Mouse (Mus musculus): ENCODE measurements around the gene Arhgdib. TPM values are rescaled to one million over a fixed set of nuclear protein-coding genes. Genes with fewer than 3 reads are reported as not detected.
"Not testable (repeated sequence)": the region's sequence is repeated elsewhere in the genome, so short reads cannot be mapped to it uniquely, and the experiment has no call there.

Arhgdib gene
- polyA plus RNA-seq, 1 experiment, result 25.7 TPM

DNA sequence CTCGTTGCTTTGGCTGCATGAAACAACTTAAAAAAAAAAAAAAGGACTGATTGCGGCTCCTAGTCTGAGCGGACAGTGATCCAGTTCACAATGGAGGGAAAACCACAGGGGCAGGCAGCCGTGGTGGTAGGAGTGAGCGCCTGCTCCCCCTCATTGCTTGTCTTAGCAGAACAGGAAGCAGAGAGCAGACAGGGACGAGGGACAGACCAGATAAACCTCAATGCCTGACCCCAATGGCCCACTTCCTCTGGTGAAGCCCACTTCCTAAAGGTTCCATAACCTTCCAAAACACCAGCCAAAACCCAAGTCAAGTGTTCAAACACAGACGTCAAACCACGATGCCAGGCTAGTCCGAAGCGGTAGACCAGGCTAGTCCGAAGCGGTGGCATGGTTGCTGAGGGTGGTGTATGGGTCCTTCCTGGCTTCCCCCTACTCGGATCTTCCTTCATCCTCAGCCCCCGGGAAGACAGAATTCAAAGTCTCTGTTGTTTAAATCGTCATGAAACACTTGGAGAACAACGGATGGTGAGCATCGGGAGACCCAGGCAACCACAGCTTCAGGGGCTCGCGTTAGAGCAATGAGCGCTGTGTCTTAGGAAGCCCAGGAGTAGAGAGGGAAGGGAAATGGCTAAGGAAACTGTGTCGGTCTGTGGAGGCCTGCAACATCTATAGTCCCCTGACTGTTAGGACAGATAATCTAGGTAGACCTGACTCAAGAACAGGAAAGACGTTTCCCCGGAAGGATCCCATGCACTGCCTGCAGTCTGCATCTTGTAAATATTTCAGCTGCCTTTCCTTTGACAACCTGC is 37.8 kb upstream of the Arhgdib start:
- Histone ChIP-seq H3K27ac (ENCODE audit: insufficient read depth, low read length) (no peak overlapping the region), H3K4me3 (ENCODE audit: insufficient read depth, low read length) (no peak overlapping the region), H3K4me1 (ENCODE audit: control insufficient read depth, insufficient read depth, low read length) (no peaks in the 10 kb centered on the region)
- TF ChIP-seq CTCF (IDR thresholded peaks at IDR 0.05; ENCODE audit: extremely low read depth, insufficient read depth, low read length) (no peak), POLR2A (IDR thresholded peaks at IDR 0.05; ENCODE audit: extremely low read depth, insufficient read depth, low read length) (no peak)

DNA sequence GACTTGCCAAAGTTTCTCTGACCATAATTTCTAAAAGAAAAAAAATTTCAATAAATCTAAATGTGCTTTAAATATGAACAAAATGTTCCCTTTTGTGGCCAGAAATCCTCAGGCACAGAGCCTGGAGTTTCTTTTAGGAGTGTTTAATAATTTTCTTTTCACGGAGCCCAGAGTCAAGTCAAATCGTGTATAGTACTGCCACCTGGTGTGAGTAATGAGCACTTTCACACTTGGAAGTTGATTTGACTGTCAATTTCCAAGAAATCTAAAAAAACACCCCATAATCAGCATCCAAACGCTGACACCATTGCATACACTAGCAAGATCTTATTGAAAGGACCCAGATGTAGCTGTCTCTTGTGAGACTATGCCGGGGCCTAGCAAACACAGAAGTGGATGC is 27.2 kb upstream of the Arhgdib start:
- TF ChIP-seq CTCF (IDR thresholded peaks at IDR 0.05; ENCODE audit: extremely low read depth, insufficient read depth, low read length), result peak; percentile 35; the same call in 1 of the 2 replicates
- not testable (repeated sequence) for H3K4me1 ChIP-seq (ENCODE audit: control insufficient read depth, insufficient read depth, low read length); H3K4me3 ChIP-seq (ENCODE audit: insufficient read depth, low read length); H3K27ac ChIP-seq (ENCODE audit: insufficient read depth, low read length)

DNA sequence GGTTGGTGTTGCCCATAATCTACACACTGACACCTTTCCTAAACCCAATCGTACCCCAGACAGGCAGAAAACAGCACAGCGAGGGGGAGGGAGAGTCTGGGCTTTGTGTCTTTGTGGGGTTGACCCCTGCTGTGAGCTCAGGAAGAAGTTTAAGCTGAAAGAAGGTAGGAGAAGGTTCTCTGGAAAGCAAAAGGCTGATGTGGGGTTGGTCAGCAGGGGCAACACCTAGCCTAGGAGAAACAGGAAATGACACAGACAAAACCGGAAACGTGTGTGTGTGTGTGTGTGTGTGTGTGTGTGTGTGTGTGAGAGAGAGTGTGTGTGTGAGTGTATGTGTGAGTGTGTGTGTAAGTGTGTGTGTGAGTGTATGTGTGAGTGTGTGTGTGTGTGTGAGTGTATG is 25.8 kb upstream of the Arhgdib start:
- H3K27ac ChIP-seq (ENCODE audit: insufficient read depth, low read length), result no peak overlapping the region
- no peak overlapping the region for H3K4me3 ChIP-seq (ENCODE audit: insufficient read depth, low read length)
- TF ChIP-seq POLR2A (IDR thresholded peaks at IDR 0.05; ENCODE audit: extremely low read depth, insufficient read depth, low read length), result no peak
- peaks cover 4% of the 10 kb centered on the region; the same call in 1 of the 2 replicates for H3K4me1 ChIP-seq (ENCODE audit: control insufficient read depth, insufficient read depth, low read length)

DNA sequence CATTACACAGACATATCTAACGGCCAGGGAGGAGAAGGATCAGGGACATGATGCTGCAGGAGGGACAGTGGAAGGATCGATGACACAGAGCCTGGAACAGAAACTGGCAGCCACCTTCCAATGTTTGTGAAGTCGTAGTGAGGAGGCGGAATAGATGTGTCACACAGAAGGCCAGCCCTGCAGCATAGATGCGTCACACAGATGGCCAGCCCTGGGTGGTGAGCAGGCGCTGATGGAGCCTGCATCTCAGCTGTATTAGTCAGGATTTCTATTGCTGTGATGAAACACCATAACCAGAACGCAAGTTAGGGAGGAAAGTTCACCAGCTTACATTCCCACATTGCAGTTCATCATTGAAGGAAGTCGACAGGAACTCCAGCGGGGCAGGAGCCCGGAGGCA is 24.2 kb upstream of the Arhgdib start:
- H3K4me3 ChIP-seq (ENCODE audit: insufficient read depth, low read length), result no peak overlapping the region
- TF ChIP-seq POLR2A (IDR thresholded peaks at IDR 0.05; ENCODE audit: extremely low read depth, insufficient read depth, low read length) (no peak), CTCF (IDR thresholded peaks at IDR 0.05; ENCODE audit: extremely low read depth, insufficient read depth, low read length) (no peak)
- no peak overlapping the region for H3K27ac ChIP-seq (ENCODE audit: insufficient read depth, low read length)
- H3K4me1 ChIP-seq (ENCODE audit: control insufficient read depth, insufficient read depth, low read length), result peaks cover 4% of the 10 kb centered on the region; the same call in 1 of the 2 replicates

DNA sequence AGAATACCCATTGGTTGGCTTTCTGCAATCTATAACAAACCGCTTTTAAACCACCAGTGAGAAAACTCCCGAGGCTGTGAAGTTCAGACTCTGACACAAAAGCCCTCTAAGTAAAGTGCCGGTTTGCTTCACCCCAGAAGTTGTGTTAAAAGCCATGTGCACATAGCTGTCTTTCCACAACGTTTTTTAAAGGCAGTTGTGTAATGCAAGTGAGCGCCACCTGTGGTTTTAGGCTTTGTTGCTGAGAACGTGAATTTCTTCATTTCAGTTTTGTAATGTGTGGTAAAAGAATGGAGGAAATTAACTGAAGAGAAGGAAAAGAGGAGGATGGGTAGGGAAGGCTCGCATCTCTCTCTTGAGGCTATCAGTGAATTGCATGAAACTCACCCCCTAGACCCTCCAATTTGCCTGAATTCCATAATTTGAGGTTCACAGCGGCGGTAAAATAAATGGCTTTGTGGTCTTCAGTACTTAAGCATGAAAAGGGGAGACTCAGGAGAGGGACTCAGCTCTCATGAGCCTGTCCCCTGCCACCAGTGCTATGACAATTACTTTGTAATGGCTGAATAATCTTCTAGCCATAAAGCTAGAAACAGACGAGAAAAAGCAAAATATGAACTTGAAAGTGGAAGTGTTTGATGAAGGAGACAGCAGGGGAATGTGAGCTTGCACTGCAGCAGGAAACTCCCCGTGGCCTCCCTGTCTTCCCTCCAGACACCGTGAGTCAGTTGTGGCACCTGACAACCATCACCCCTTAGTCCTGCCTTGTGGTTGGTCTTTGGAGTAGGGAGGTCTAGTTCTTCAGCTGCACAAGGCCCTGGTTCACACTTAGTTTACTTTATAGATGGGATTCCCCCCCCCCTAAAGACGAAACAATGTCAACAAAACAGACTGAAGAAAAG is 23.2 kb upstream of the Arhgdib start:
- Histone ChIP-seq H3K27ac (ENCODE audit: insufficient read depth, low read length) (no peak overlapping the region), H3K4me3 (ENCODE audit: insufficient read depth, low read length) (no peak overlapping the region), H3K4me1 (ENCODE audit: control insufficient read depth, insufficient read depth, low read length) (peaks cover 4% of the 10 kb centered on the region; the same call in 1 of the 2 replicates)
- TF ChIP-seq POLR2A (IDR thresholded peaks at IDR 0.05; ENCODE audit: extremely low read depth, insufficient read depth, low read length), result no peak

DNA sequence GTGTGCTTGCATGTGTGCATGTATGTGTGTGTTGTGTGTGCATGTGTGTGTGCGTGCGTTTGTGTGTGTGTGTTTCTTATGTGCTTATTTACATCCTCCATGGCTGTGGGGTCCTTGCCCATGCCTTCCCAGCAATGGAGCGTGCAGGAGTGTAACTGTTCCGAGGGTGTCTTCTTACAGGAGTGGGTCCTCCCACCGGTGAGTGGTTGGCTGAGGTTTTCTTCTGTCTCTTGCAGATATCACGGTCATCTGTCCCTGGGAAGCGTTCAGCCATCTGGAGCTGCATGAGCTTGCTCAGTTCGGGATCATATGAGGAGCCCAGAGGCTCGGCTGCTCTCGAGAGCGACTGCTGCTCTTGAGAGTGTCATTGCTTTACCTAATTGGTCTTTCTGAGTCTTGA is 21.3 kb upstream of the Arhgdib start:
- H3K4me3 ChIP-seq (ENCODE audit: insufficient read depth, low read length), result no peak overlapping the region
- H3K27ac ChIP-seq (ENCODE audit: insufficient read depth, low read length), result no peak overlapping the region
- TF ChIP-seq POLR2A (IDR thresholded peaks at IDR 0.05; ENCODE audit: extremely low read depth, insufficient read depth, low read length), result no peak
- no peak for TF ChIP-seq CTCF (IDR thresholded peaks at IDR 0.05; ENCODE audit: extremely low read depth, insufficient read depth, low read length)
- peaks cover 4% of the 10 kb centered on the region; the same call in 1 of the 2 replicates for H3K4me1 ChIP-seq (ENCODE audit: control insufficient read depth, insufficient read depth, low read length)

DNA sequence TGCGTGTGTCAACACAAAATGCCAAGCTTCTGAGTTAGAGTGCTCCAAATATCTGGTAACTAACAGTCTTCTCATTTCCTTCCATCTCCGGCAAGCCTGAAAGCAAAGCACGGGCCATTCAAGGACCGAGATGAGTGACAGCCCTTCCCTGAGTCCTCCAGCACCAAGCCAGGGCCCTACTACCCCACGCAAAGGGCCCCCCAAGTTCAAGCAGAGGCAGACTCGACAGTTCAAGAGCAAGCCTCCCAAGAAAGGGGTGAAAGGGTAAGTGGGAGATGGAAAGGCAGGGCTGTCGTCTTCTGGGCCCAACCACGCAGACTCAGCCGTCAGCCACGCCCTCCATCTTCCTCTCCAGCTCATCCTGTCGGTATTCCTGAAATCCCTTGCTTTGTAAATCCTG is 17.4 kb upstream of the Arhgdib start:
- TF ChIP-seq CTCF (IDR thresholded peaks at IDR 0.05; ENCODE audit: extremely low read depth, insufficient read depth, low read length) (no peak), POLR2A (IDR thresholded peaks at IDR 0.05; ENCODE audit: extremely low read depth, insufficient read depth, low read length) (no peak)
- H3K4me1 ChIP-seq (ENCODE audit: control insufficient read depth, insufficient read depth, low read length), result no peaks in the 10 kb centered on the region
- no peak overlapping the region for H3K4me3 ChIP-seq (ENCODE audit: insufficient read depth, low read length)
- no peak overlapping the region for H3K27ac ChIP-seq (ENCODE audit: insufficient read depth, low read length)

DNA sequence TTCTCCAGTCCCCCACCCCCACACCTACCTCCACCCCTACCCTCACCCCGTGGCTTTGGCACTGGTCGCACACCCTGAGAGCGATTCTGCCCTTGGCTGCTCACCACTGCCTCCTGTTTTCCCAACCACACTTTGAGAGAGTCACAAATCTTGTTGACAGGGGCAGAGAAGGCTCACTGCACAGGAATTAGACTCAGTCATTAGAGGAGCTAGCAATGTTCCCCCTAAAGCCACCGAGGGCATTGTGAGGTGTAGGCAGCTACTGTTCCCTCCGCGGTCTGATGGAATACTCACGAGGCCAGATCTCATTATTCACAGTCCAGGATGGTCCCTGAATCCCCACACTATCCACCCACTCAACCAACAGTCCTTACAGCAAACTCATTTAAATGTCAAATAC is 15.4 kb upstream of the Arhgdib start:
- H3K27ac ChIP-seq (ENCODE audit: insufficient read depth, low read length), result no peak overlapping the region
- H3K4me3 ChIP-seq (ENCODE audit: insufficient read depth, low read length), result no peak overlapping the region
- no peaks in the 10 kb centered on the region for H3K4me1 ChIP-seq (ENCODE audit: control insufficient read depth, insufficient read depth, low read length)
- TF ChIP-seq POLR2A (IDR thresholded peaks at IDR 0.05; ENCODE audit: extremely low read depth, insufficient read depth, low read length), result no peak
- TF ChIP-seq CTCF (IDR thresholded peaks at IDR 0.05; ENCODE audit: extremely low read depth, insufficient read depth, low read length), result no peak

DNA sequence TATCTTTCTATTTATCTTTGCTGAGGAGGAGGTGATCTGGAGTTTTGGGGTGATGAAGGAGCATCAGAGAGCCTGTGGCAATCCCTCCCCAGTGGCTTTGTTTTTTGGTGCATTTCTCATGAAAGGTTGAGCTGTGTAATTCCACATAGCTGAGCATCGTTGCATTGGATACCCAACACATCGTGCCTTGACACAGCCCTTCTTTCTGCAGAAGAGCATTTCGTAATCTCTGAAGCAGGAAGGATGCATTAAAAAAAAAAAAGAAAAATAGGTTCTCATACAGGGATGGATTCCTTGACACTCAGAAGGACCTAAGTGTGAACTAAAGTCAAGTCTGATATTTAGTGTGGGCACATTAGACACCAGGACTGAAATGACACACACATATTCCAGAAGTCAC is 13.5 kb upstream of the Arhgdib start:
- Histone ChIP-seq H3K4me3 (ENCODE audit: insufficient read depth, low read length) (no peak overlapping the region), H3K27ac (ENCODE audit: insufficient read depth, low read length) (no peak overlapping the region), H3K4me1 (ENCODE audit: control insufficient read depth, insufficient read depth, low read length) (no peaks in the 10 kb centered on the region)
- TF ChIP-seq POLR2A (IDR thresholded peaks at IDR 0.05; ENCODE audit: extremely low read depth, insufficient read depth, low read length) (no peak), CTCF (IDR thresholded peaks at IDR 0.05; ENCODE audit: extremely low read depth, insufficient read depth, low read length) (no peak)

DNA sequence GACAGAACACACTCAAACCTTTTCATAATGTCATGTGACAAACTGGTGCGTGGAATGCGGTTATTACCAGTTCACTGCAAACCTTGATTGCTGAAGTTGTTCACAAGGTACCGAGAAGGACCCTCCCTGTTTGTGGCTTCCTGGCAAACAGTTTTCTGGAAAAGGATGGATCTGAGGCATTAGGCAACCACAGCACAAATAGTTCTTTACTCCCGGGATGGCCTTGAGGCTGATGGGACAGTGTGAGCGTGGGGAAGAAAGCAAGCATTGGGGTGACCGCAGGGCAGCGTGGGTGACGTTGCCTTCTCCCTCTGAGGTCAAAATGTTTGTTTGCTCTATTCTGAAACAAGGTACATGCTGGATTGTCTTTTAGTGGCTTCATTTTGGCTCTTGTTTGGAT is 13.0 kb upstream of the Arhgdib start:
- no peak overlapping the region for H3K4me3 ChIP-seq (ENCODE audit: insufficient read depth, low read length)
- H3K27ac ChIP-seq (ENCODE audit: insufficient read depth, low read length), result no peak overlapping the region
- no peak for TF ChIP-seq POLR2A (IDR thresholded peaks at IDR 0.05; ENCODE audit: extremely low read depth, insufficient read depth, low read length)
- TF ChIP-seq CTCF (IDR thresholded peaks at IDR 0.05; ENCODE audit: extremely low read depth, insufficient read depth, low read length), result no peak
- no peaks in the 10 kb centered on the region for H3K4me1 ChIP-seq (ENCODE audit: control insufficient read depth, insufficient read depth, low read length)
